Mouse (Mus musculus) ZHBTc4 (cell line): ENCODE results near the gene Eif6.
A peak's percentile ranks its signal among the peaks of the same experiment; 100 is the strongest.

Experiments
- DNase-seq: peaks from one replicate; pipeline ENCODE4 v3.0.0-alpha.2; 2011; ENCODE audit warnings: low read depth, low spot score

Eif6 gene

DNA sequence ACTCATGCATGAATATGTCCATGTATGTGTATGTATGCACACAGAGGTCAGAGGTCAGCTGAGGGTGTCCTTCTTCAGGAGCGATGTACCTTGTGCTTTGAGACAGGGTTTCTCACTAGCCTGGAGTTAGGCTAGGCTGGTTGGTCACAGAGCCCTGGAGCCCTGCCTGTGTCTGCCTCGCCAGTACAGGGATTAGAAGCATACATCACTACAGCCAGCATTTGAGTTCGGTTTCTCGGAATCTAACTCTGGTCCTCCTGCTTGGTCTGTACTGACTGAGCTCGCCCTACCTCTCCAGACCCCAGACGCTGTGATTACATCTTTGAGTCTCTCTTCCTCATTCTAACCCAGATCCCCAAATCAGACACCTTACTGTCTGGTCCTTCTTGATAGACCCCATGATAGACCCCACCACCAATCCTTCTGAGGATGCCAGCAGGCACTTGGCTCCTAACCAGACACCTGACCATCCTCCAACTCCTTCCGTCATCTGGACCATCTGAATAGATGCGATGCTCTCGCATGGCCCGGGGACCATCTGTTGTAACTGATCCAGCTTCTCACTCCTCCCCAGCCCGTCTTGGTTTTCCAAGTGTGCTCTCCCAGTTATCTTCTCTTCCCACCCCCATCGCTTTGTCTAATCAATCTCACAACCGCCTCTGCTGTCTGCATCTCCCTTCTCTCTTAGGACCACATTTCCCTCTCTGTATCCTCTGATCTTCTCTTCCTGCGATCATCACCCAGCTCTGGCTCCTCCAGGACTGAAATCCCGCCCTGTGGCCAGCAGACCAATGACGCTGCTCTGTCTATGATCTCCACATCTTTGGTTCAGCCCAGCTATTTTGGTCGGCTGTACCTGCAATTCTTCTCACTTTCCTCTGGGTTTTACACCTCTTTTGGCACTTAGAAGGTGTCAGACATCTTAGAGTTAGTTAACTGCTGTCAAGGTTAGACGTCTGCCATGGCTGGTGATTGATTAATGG is 38.5 kb downstream of the Eif6 start:
- no peak for DNase-seq

DNA sequence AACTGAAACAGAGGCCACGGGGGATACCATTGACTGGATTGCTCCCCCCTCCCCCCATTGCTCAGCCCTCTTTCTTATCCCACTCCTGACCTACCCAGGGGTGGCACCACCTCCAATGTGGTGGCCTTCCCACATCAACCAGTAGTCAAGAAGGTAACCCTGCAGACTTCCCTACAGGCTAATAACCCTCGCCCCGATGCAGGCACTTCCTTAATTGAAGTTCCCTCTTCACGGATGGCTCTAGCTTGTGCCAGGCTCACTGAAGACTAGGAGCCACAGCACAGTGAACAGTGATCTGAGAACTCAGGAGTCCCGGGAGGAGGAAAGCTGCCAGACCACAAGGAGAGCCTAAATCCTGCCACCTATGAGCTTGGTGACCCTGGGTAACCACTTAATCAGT is 39.8 kb downstream of the Eif6 start:
- DNase-seq = no peak

GRCm38 (mm10) chr2:155784534-155784933 is 42.2 kb downstream of the Eif6 start:
- DNase-seq = no peak

DNA sequence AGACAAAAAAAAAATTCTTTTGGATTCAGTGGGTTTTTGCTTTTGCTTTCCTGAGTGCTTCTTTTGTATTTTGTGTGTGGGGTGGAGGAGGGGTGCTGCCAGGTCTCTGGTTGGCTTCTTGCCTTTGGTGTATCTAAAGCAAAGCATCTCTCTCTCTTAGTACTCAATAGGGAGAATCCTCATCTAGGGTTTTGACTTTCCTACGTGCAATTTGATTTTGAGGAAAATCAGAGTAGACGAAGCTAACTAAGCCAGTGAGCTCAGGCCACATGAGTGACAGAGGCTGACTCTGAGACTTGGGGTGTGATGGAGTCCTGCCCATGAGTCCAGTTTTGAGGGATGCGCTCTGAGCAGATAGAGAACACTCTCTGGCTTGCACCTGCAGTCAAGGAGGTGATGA is 47.2 kb downstream of the Eif6 start:
- no peak for DNase-seq

DNA sequence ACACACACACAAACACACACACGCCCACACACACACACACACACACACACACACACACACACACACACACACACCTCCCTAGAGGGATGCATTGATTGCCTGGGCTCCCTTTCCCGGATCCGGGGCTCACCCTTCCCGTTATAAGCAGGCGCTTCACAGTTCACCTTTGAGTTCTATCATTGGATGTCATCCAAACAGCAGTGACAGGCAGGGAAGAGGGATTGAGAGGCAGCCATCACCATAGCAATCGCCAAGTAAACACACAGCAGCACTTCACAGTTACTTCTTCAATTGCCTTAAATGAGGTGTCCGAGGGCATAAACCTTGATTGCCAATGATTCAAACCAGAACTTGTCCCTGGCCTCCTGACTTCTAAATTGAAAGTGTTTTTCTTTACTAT is 47.7 kb downstream of the Eif6 start:
- DNase-seq = no peak

DNA sequence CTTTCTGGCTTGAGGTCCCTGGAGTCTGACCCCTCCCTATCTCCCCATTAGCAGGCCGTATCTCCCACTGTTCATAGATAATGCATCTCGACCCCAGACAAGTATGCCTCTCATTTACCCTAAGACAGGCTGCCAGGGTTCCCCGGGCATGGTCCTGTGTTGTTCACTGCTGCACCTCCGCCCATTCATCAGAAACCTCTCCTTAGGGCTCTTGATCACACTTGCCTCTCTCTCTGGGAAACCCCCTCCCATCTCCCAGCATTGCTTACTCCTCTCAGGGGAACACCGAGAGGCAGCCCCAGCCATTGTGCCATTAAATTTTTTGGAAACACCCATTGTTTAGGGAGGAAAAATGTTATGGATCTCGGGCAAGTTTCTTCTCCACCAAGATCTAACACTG is 48.7 kb downstream of the Eif6 start:
- no peak for DNase-seq

- no peak for DNase-seq
These were observed 49.1 kb downstream of the Eif6 start for GRCm38 (mm10) chr2:155777688-155777985.

DNA sequence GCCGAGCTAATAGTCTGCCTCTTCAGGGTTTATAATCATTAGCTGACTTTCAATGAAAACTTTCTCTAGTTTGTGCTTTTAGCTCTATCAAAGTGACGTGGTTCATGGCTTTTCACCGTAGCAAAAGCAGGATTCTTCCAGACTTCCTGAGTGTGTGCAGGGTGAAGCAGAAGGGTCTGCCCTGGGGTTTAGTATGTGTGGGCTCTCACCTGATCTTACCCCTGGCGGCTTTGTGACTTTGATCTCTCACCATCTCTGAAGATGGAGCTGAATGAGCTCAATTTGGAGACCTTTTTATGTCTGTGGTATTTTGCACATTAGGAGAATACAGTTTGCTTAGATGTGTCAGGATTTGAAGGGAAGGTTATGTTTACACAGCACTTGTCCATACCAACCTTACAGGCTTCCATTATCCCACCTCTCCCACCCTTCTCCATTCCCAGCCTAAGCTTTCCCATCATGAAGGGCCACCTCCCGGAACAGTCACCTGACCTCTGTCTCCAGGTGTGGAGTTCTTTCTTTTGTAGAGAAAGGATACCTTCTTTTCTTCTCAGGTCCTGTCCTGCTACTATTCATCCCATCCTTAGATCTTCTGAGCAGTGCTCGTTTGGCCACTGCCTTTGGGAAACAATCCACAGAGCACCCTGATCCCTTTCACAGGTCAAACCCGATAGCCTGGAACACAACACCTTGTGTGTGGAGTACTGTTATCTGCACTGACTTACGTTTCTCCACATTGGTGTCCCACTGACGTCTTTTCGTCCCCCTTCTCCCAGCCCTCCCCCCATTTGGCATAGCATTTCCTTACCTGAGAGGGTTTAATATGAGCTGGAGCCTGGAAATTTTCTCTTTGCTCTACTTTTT is 49.7 kb downstream of the Eif6 start:
- DNase-seq = no peak

- DNase-seq = peak; percentile 69
These were observed 51.0 kb downstream of the Eif6 start for GRCm38 (mm10) chr2:155775685-155776263.

- no peak for DNase-seq
These were observed 51.6 kb downstream of the Eif6 start, which contains the start of gene Mmp24 for GRCm38 (mm10) chr2:155774927-155775684. Gene Mmp24, plus strand, starts transcription at chr2:155775342.

- no peak for DNase-seq
These were observed 52.3 kb downstream of the Eif6 start for GRCm38 (mm10) chr2:155774261-155774926.

DNA sequence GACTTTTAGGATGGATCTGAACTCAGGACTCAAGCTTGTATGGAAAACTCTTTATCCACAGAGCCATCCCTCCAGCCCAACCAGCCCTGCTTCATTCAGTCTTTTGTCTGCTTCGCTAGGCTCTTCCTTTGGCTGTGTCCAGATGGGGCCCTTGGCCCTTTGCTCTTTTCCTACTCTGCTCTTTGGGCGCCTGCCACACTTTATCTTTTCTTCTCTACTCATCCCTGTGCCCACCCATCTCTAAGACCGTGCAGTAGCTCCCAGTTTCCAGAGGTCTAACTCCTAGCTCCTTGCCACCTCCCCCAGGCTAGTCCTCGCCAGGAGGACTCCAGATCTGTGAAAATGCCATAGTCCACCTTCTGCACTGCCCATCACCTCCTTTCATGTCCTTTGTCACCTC is 53.1 kb downstream of the Eif6 start:
- no peak for DNase-seq
